Mouse (Mus musculus) C2C12 (cell line): ENCODE measurements around the gene Slc11a1.

Experiments
- CTCF ChIP-seq: IDR thresholded peaks from one replicate; pipeline ENCODE4 v1.5.1; 2011; ENCODE audit not compliant: control insufficient read depth, insufficient read depth, insufficient read length
- FOSL1 ChIP-seq: IDR thresholded peaks from one replicate; pipeline ENCODE4 v1.8.0; 2011; ENCODE audit warnings: mild to moderate bottlenecking, low read length; ENCODE audit not compliant: poor library complexity, insufficient read depth, severe bottlenecking
- MAX ChIP-seq: IDR thresholded peaks from one replicate; pipeline ENCODE4 v1.6.1; 2011; ENCODE audit warnings: mild to moderate bottlenecking, control low read depth
- MYOD1 ChIP-seq: IDR thresholded peaks from one replicate; pipeline ENCODE4 v1.6.1; 2011; ENCODE audit warnings: low read depth; ENCODE audit not compliant: control insufficient read depth, insufficient read length
- USF1 ChIP-seq: IDR thresholded peaks from one replicate; pipeline ENCODE4 v1.6.1; 2011; ENCODE audit warnings: low read depth, mild to moderate bottlenecking, control low read depth, moderate library complexity

DNA sequence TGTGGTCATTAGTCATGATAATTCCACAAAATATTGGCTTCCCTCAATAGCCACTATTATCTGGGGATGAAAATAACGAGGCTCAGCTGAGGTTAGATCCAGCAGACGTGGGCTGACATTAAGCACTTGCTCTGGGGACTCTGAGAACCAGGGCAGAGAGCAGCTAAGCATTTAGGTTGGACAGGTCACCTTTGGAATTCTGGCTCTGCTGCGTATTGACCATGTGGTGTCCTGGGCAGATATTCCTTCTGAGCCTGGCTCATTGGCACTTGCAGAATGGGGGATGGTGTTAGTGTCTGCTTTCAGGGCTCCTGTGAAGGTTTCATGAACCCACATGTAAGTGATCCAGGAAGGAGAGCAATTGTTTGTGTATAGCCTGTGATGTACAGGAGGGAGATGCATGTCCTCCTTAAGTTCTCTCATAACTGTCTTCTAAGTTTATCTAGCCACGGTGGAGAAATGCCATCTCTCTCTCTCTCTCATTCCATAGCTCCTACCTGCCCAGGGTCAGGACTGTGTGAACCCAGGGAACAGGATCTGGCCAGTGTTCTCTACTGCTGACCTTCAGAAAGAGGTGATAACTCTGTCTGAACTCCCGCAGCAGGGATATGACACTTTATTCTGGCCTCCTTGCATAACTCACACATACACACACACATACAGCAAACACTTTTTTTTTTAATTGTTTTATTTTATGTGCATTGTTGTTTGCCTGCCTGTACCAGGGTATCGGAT lies 39.4 kb upstream of the Slc11a1 start:
- no peak for TF ChIP-seq USF1
- TF ChIP-seq MYOD1, result no peak
- no peak for TF ChIP-seq CTCF
- no peak for TF ChIP-seq MAX
- no peak for TF ChIP-seq FOSL1
